Mouse (Mus musculus) myocyte (in vitro differentiated cells): ENCODE measurements at regions not wholly inside any gene's neighbourhood (a gene's known extent, or its start where the extent isn't known, plus 50 kb on each side); places are given as distances from the start of the nearest gene placed in this dataset.

ENCODE experiments used
- H3K27me3 ChIP-seq: one replicate; pipeline ENCODE4 v1.6.1; 2011; ENCODE audit not compliant: control insufficient read depth, insufficient read depth, insufficient read length
- H3K36me3 ChIP-seq: one replicate; pipeline ENCODE4 v1.6.1; 2011; ENCODE audit not compliant: control insufficient read depth, insufficient read depth
- H3K4me2 ChIP-seq: one replicate; pipeline ENCODE4 v1.6.1; 2011; ENCODE audit warnings: low read depth, control low read depth
- H3K4me3 ChIP-seq: one replicate; pipeline ENCODE4 v1.5.1; 2011; ENCODE audit warnings: mild to moderate bottlenecking, control low read depth, moderate library complexity
- H3K79me2 ChIP-seq: one replicate; pipeline ENCODE4 v1.6.1; 2011; ENCODE audit not compliant: control insufficient read depth, insufficient read depth
- H3ac ChIP-seq: one replicate; pipeline ENCODE4 v1.6.1; 2011; ENCODE audit not compliant: control insufficient read depth, insufficient read length
- CEBPB ChIP-seq: IDR thresholded peaks from 2 replicates; pipeline ENCODE4 v1.6.1; 2011; ENCODE audit warnings: mild to moderate bottlenecking, moderate library complexity; ENCODE audit not compliant: poor library complexity, insufficient read depth, severe bottlenecking
- E2F4 ChIP-seq: IDR thresholded peaks from one replicate; pipeline ENCODE4 v1.6.1; 2011; ENCODE audit warnings: mild to moderate bottlenecking, control low read depth, moderate library complexity; ENCODE audit not compliant: insufficient read depth
- MAX ChIP-seq: IDR thresholded peaks from one replicate; pipeline ENCODE4 v1.6.1; 2011; ENCODE audit warnings: low read depth, mild to moderate bottlenecking, control low read depth
- MYOD1 ChIP-seq, 3 experiments: IDR thresholded peaks; one replicate each; pipeline ENCODE4 v1.6.1; 2011; ENCODE audit warnings: control low read depth in 2 of 3, low read depth in 2 of 3, mild to moderate bottlenecking in 2 of 3, moderate library complexity in 1 of 3; ENCODE audit not compliant: insufficient read length in 2 of 3, control insufficient read depth in 1 of 3
- MYOG ChIP-seq, 3 experiments: IDR thresholded peaks; one replicate each; pipeline ENCODE4 v1.6.1; 2011; ENCODE audit warnings: control low read depth in 2 of 3, low read depth in 2 of 3, mild to moderate bottlenecking in 2 of 3; ENCODE audit not compliant: insufficient read length in 2 of 3, control insufficient read depth in 1 of 3, insufficient read depth in 1 of 3
- POLR2A ChIP-seq: IDR thresholded peaks from one replicate; pipeline ENCODE4 v1.6.1; 2011; ENCODE audit warnings: low read depth, mild to moderate bottlenecking, control low read depth, moderate library complexity; ENCODE audit not compliant: insufficient read length
- POLR2AphosphoS2 ChIP-seq: IDR thresholded peaks from one replicate; pipeline ENCODE4 v1.6.1; 2011; ENCODE audit warnings: low read depth, control low read depth; ENCODE audit not compliant: insufficient read length
- REST ChIP-seq: IDR thresholded peaks from one replicate; pipeline ENCODE4 v1.6.1; 2011; ENCODE audit warnings: mild to moderate bottlenecking, control low read depth, moderate library complexity; ENCODE audit not compliant: insufficient read depth, insufficient read length
- SRF ChIP-seq: IDR thresholded peaks from one replicate; pipeline ENCODE4 v1.6.1; 2011; ENCODE audit warnings: low read depth; ENCODE audit not compliant: control insufficient read depth, insufficient read length
- TCF12 ChIP-seq: IDR thresholded peaks from one replicate; pipeline ENCODE4 v1.6.1; 2011; ENCODE audit warnings: mild to moderate bottlenecking, control low read depth; ENCODE audit not compliant: poor library complexity, insufficient read depth, severe bottlenecking
- TCF3 ChIP-seq: IDR thresholded peaks from one replicate; pipeline ENCODE4 v1.6.1; 2011; ENCODE audit warnings: low read depth, control low read depth; ENCODE audit not compliant: insufficient read length
- USF1 ChIP-seq: IDR thresholded peaks from one replicate; pipeline ENCODE4 v1.6.1; 2011; ENCODE audit warnings: low read depth, mild to moderate bottlenecking, control low read depth, moderate library complexity

DNA sequence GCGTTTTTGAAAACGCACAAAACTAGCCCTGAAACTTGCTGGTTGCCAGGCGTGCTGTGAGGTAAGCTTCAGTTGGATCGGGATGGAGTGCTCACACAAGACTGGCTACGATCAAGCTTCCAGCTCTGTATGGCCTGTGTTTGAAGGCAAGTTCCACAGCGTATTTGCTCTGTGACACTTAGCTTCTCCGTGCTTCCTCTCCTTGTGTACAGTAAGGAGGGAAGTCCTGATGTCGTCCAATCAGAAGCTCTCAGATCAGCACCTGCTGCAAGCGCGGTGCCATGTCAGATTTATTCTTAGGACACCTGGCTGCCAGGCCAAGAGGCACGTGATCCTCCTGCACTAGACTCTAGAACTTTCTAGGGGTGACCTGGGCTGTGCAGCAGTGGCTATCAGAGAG, 236.0 kb downstream of the Cbln1 start:
- Histone ChIP-seq H3K4me3 (no peak overlapping the region), H3K27me3 (peaks cover 23% of the 10 kb centered on the region), H3K79me2 (no peaks in the 10 kb centered on the region), H3ac (no peak overlapping the region), H3K36me3 (no peaks in the 10 kb centered on the region), H3K4me2 (no peak overlapping the region)
- TF ChIP-seq E2F4: no peak
- no peak for TF ChIP-seq MYOD1 (IDR thresholded peaks at IDR 0.05; ENCODE audit: control insufficient read depth in 1 of 3, insufficient read length in 2 of 3, low read depth in 2 of 3)
- TF ChIP-seq MYOG (IDR thresholded peaks at IDR 0.05; ENCODE audit: control insufficient read depth in 1 of 3, insufficient read depth in 1 of 3, insufficient read length in 2 of 3, low read depth in 2 of 3): no peak
- no peak for TF ChIP-seq REST
- no peak for TF ChIP-seq SRF
- TF ChIP-seq POLR2AphosphoS2: no peak
- TF ChIP-seq POLR2A: no peak
- TF ChIP-seq MAX: no peak
- no peak for TF ChIP-seq TCF3
- no peak for TF ChIP-seq USF1
- TF ChIP-seq CEBPB: no peak
- no peak for TF ChIP-seq TCF12

GRCm38 (mm10) chr8:87235341-87236075, 236.9 kb downstream of the Cbln1 start:
- Histone ChIP-seq H3K4me2 (no peak overlapping the region), H3K4me3 (no peak overlapping the region), H3K27me3 (peaks cover 23% of the 10 kb centered on the region), H3K36me3 (no peaks in the 10 kb centered on the region), H3ac (no peak overlapping the region), H3K79me2 (no peaks in the 10 kb centered on the region)
- TF ChIP-seq MAX (no peak), TCF3 (no peak), MYOD1 (IDR thresholded peaks at IDR 0.05; ENCODE audit: control insufficient read depth in 1 of 3, insufficient read length in 2 of 3, low read depth in 2 of 3) (no peak), CEBPB (no peak), SRF (no peak), USF1 (no peak), POLR2AphosphoS2 (no peak), POLR2A (no peak), REST (no peak), MYOG (IDR thresholded peaks at IDR 0.05; ENCODE audit: control insufficient read depth in 1 of 3, insufficient read depth in 1 of 3, insufficient read length in 2 of 3, low read depth in 2 of 3) (no peak), TCF12 (no peak), E2F4 (no peak)

- Histone ChIP-seq H3ac (no peak overlapping the region), H3K4me2 (no peak overlapping the region), H3K79me2 (no peaks in the 10 kb centered on the region), H3K36me3 (no peaks in the 10 kb centered on the region), H3K27me3 (peaks cover 23% of the 10 kb centered on the region), H3K4me3 (no peak overlapping the region)
- TF ChIP-seq POLR2AphosphoS2 (no peak), TCF3 (no peak), USF1 (no peak), TCF12 (no peak), MYOD1 (IDR thresholded peaks at IDR 0.05; ENCODE audit: control insufficient read depth in 1 of 3, insufficient read length in 2 of 3, low read depth in 2 of 3) (no peak), SRF (no peak), MAX (no peak), MYOG (IDR thresholded peaks at IDR 0.05; ENCODE audit: control insufficient read depth in 1 of 3, insufficient read depth in 1 of 3, insufficient read length in 2 of 3, low read depth in 2 of 3) (no peak)
These were observed 238.1 kb downstream of the Cbln1 start for GRCm38 (mm10) chr8:87234336-87234735.

GRCm38 (mm10) chr8:87233805-87234331, 238.5 kb downstream of the Cbln1 start:
- Histone ChIP-seq H3ac (no peak overlapping the region), H3K4me2 (no peak overlapping the region), H3K4me3 (no peak overlapping the region), H3K79me2 (no peaks in the 10 kb centered on the region), H3K36me3 (no peaks in the 10 kb centered on the region), H3K27me3 (peaks cover 23% of the 10 kb centered on the region)
- no peak for TF ChIP-seq USF1
- no peak for TF ChIP-seq TCF3
- TF ChIP-seq MYOD1 (IDR thresholded peaks at IDR 0.05; ENCODE audit: control insufficient read depth in 1 of 3, insufficient read length in 2 of 3, low read depth in 2 of 3): no peak
- no peak for TF ChIP-seq MAX
- TF ChIP-seq TCF12: no peak
- no peak for TF ChIP-seq REST
- no peak for TF ChIP-seq POLR2AphosphoS2
- no peak for TF ChIP-seq E2F4
- TF ChIP-seq POLR2A: no peak
- TF ChIP-seq SRF: no peak
- TF ChIP-seq MYOG (IDR thresholded peaks at IDR 0.05; ENCODE audit: control insufficient read depth in 1 of 3, insufficient read depth in 1 of 3, insufficient read length in 2 of 3, low read depth in 2 of 3): no peak
- TF ChIP-seq CEBPB: no peak

DNA sequence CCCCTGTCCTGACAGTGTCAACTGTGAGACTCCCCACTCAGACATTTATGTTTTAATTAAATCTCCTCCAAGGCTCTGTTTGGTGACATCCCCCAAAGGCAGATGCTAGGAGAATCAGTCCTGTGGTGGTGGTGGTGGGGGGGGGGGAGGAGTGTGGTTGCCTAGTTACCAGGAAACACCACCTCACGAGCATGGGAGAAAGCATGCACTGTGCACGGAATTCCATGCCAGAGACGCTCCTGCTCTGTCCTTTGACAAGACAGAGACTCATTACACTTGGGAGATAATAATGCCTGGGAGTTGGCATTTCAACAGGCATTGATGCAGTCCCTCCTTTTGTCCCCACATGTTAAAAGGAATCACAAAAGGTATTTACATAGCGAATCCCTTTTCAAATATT, 240.6 kb downstream of the Cbln1 start:
- Histone ChIP-seq H3K36me3 (no peaks in the 10 kb centered on the region), H3K4me3 (no peak overlapping the region), H3ac (no peak overlapping the region), H3K79me2 (no peaks in the 10 kb centered on the region), H3K27me3 (peaks cover 23% of the 10 kb centered on the region), H3K4me2 (no peak overlapping the region)
- no peak for TF ChIP-seq TCF12
- TF ChIP-seq REST: no peak
- no peak for TF ChIP-seq USF1
- TF ChIP-seq POLR2A: no peak
- TF ChIP-seq CEBPB: no peak
- TF ChIP-seq TCF3: no peak
- TF ChIP-seq MYOD1 (IDR thresholded peaks at IDR 0.05; ENCODE audit: control insufficient read depth in 1 of 3, insufficient read length in 2 of 3, low read depth in 2 of 3): no peak
- TF ChIP-seq E2F4: no peak
- no peak for TF ChIP-seq SRF
- TF ChIP-seq POLR2AphosphoS2: no peak
- no peak for TF ChIP-seq MAX
- TF ChIP-seq MYOG (IDR thresholded peaks at IDR 0.05; ENCODE audit: control insufficient read depth in 1 of 3, insufficient read depth in 1 of 3, insufficient read length in 2 of 3, low read depth in 2 of 3): no peak
